Mouse (Mus musculus) kidney, adult 9 months (tissue): ENCODE data around the gene Hivep3.

Experiments used
- DNase-seq: peaks from one replicate; pipeline ENCODE4 v3.0.0; 2022

Hivep3 gene

GRCm38 (mm10) chr4:119955008-119955407 is 221.4 kb downstream of the Hivep3 start:
- no peak for DNase-seq

GRCm38 (mm10) chr4:119957970-119958369 is 224.4 kb downstream of the Hivep3 start:
- DNase-seq: no peak

- DNase-seq: no peak
These were observed 225.7 kb downstream of the Hivep3 start for GRCm38 (mm10) chr4:119959293-119959692.

GRCm38 (mm10) chr4:119959873-119960272 is 226.3 kb downstream of the Hivep3 start:
- peak; percentile 25 for DNase-seq

- no peak for DNase-seq
These were observed 226.9 kb downstream of the Hivep3 start for GRCm38 (mm10) chr4:119960523-119960922.

- no peak for DNase-seq
These were observed 227.6 kb downstream of the Hivep3 start for GRCm38 (mm10) chr4:119961164-119961563.

- no peak for DNase-seq
These were observed 228.5 kb downstream of the Hivep3 start for GRCm38 (mm10) chr4:119962066-119962465.

- DNase-seq: peak; percentile 25
These were observed 232.8 kb downstream of the Hivep3 start for GRCm38 (mm10) chr4:119966105-119967072.

GRCm38 (mm10) chr4:119967073-119967608 is 233.6 kb downstream of the Hivep3 start:
- no peak for DNase-seq

GRCm38 (mm10) chr4:119967636-119968035 is 234.1 kb downstream of the Hivep3 start:
- DNase-seq: peak; percentile 49

GRCm38 (mm10) chr4:119968071-119968470 is 234.5 kb downstream of the Hivep3 start:
- DNase-seq: peak; percentile 69

GRCm38 (mm10) chr4:119968887-119969286 is 235.3 kb downstream of the Hivep3 start:
- no peak for DNase-seq

- DNase-seq: no peak
These were observed 236.6 kb downstream of the Hivep3 start for GRCm38 (mm10) chr4:119970166-119970565.

- DNase-seq: no peak
These were observed 238.8 kb downstream of the Hivep3 start for GRCm38 (mm10) chr4:119972375-119972774.

GRCm38 (mm10) chr4:119973729-119974605 is 240.4 kb downstream of the Hivep3 start:
- DNase-seq: no peak

- no peak for DNase-seq
These were observed 241.7 kb downstream of the Hivep3 start for GRCm38 (mm10) chr4:119975242-119975641.

- DNase-seq: no peak
These were observed 242.2 kb downstream of the Hivep3 start for GRCm38 (mm10) chr4:119975822-119976221.

- DNase-seq: no peak
These were observed 243.0 kb downstream of the Hivep3 start for GRCm38 (mm10) chr4:119976428-119977168.

- no peak for DNase-seq
These were observed 244.4 kb downstream of the Hivep3 start for GRCm38 (mm10) chr4:119977817-119978491.

GRCm38 (mm10) chr4:119979238-119979829 is 245.8 kb downstream of the Hivep3 start:
- no peak for DNase-seq

GRCm38 (mm10) chr4:119979918-119980317 is 246.3 kb downstream of the Hivep3 start:
- DNase-seq: no peak
